Mouse (Mus musculus) heart, embryonic 10.5 days (tissue): ENCODE data around the gene Adam19. TPM values are rescaled to one million over a fixed set of nuclear protein-coding genes. Genes with fewer than 3 reads are reported as not detected.

ENCODE experiments used
- DNase-seq: peaks from one replicate; pipeline ENCODE4 v3.0.0-alpha.2; 2017; ENCODE audit warnings: low spot score
- H3K27ac ChIP-seq: fragments of 300-500 bp; sonication (generic); 2 replicates; pipeline ENCODE4 v1.5.1; 2016; ENCODE audit warnings: mild to moderate bottlenecking
- H3K27me3 ChIP-seq: fragments of 300-500 bp; sonication (generic); 2 replicates; pipeline ENCODE4 v1.6.1; 2016; ENCODE audit warnings: mild to moderate bottlenecking; ENCODE audit not compliant: poor library complexity, insufficient read depth, severe bottlenecking
- H3K36me3 ChIP-seq: fragments of 300-500 bp; sonication (generic); 2 replicates; pipeline ENCODE4 v1.6.1; 2016; ENCODE audit warnings: mild to moderate bottlenecking, moderate library complexity
- H3K4me1 ChIP-seq: fragments of 300-500 bp; sonication (generic); 2 replicates; pipeline ENCODE4 v1.6.1; 2016; ENCODE audit warnings: mild to moderate bottlenecking
- H3K4me3 ChIP-seq: fragments of 300-500 bp; sonication (generic); 2 replicates; pipeline ENCODE4 v1.5.1; 2016; ENCODE audit warnings: mild to moderate bottlenecking, moderate library complexity
- H3K9me3 ChIP-seq: fragments of 300-500 bp; sonication (generic); 2 replicates; pipeline ENCODE4 v1.6.1; 2016; ENCODE audit warnings: mild to moderate bottlenecking, moderate library complexity
- WGBS: fragments of 180-500 bp; shearing (Covaris S2); methylation state at CpG from one replicate; pipeline ENCODE4 v1.1.7; 2016; 5-methylcytosine and 5-hydroxymethylcytosine counted together
- polyA plus RNA-seq: library from polyadenylated mRNA; unstranded; fragments of >200 nt; fragmentation: Nextera tagmentation; extraction: Ambion mirVana; gene quantifications from 2 replicates; pipeline ENCODE4 v1.2.1, GENCODE M21; 2016

The Adam19 gene
- polyA plus RNA-seq, 1 experiment from 2014 or later = 24.2 TPM

DNA sequence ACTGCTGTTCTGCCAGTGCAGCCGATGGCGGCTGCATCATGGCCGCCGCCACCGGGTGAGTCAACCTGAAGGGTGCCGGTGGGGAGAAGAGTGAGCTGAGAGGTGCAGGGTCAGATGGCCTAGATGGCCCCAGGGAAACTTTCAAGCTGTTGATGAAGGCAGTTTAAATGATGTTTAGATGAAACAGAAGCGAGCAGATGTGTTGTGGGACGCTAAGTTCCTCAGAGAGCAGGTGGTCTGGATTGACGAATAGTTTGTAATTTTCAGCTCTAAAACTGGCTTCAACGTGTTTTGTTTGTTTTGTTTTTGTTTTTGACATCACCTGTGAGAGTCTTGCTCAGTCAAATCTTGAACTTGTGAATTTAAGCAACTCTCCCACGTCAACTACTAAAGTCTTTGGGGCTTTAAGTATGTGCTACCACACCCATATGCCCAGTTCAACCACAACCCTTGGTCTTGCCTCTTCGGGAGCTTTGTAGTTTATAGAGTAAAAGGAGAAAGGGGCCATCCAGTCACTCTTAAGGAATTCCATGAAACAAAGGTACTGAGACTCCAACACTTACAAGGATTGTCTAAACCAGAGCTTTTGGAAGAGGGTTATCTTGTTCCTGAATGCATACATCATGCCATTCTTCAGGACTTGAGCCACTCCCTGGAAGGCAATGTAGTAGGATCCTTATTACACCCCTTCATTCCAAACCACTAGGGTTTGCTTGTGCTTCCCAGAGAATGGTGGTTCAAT is 69.5 kb downstream of the Adam19 start:
- DNase-seq = no peak
- no peak overlapping the region for H3K27ac ChIP-seq
- no peaks in the 10 kb centered on the region for H3K9me3 ChIP-seq
- H3K27me3 ChIP-seq = no peaks in the 10 kb centered on the region
- H3K4me3 ChIP-seq = no peak overlapping the region
- peaks cover 73% of the 10 kb centered on the region for H3K36me3 ChIP-seq
- WGBS = 93% methylated on average over 12 of the region's 12 CpGs
- H3K4me1 ChIP-seq = peaks cover 14% of the 10 kb centered on the region

DNA sequence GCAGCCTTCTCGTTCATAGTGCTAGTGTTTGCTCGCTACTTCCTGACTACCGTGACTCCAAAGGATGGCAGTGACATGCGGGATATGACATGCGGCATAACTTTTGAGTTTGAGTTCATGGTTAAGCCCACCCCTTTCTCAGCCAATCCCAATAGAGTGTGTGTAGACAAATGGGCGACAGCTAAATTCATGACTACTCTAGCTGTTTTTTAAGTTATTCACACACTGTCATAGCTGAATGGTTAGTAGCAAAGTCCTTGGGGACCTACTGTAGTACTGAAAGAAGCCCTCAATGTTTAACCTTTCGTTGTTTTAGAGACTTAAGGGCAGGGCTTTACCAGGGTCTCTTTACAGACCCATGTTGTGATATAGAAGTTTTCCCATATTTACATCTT is 70.0 kb downstream of the Adam19 start:
- no peak overlapping the region for H3K4me3 ChIP-seq
- WGBS = 90% methylated on average over 7 of the region's 7 CpGs
- no peak overlapping the region for H3K27ac ChIP-seq
- H3K9me3 ChIP-seq = no peaks in the 10 kb centered on the region
- H3K4me1 ChIP-seq = peaks cover 14% of the 10 kb centered on the region
- DNase-seq = no peak
- H3K27me3 ChIP-seq = no peaks in the 10 kb centered on the region
- H3K36me3 ChIP-seq = peaks cover 75% of the 10 kb centered on the region

DNA sequence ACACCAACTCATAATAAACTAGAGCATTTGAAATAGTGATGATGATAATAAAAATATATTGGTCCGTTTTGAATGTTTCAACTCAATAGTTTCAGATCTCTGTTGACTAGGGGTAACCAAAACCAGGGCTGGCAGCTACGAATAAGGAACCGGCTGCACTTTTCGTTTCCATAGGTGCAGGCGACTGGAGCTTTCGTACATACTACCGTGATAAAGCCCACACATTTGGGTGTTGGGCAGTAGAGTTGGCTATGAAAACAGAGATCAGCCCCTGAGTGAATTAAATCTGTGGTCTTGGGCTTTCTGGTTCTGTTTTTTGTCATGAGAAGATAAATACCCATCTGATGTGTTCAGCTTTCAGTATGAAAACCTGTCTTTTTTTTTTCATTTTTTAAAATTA is 70.5 kb downstream of the Adam19 start:
- Histone ChIP-seq H3K4me1 (peaks cover 13% of the 10 kb centered on the region), H3K27me3 (no peaks in the 10 kb centered on the region), H3K9me3 (no peaks in the 10 kb centered on the region), H3K4me3 (no peak overlapping the region), H3K27ac (no peak overlapping the region), H3K36me3 (peaks cover 75% of the 10 kb centered on the region)
- no peak for DNase-seq
- 89% methylated on average over 7 of the region's 7 CpGs for WGBS

DNA sequence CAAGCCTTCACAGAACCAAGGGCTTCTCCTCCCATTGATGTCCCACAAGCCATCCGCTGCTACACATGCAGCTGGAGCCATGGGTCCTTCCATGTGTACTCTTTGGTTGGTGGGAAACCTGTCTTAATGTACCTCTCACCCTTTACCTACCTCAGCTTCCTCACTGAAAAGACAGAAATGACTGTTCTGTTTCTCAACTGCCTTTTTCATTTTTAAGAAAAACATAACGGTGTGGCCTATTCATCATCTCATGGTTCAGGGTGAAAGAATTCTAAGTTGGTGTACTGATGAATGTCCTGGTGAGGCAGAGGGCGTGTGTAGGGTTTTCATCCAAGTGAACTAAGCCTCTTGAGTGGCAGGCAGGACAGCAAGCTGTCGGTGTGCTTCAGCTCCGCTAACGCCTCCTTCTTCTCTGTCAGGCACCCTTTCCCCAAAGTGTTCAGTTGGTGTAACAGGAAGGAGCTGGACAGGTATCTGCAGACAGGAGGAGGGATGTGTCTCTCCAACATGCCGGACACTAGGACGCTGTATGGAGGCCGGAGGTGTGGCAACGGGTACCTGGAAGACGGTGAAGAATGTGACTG is 71.1 kb downstream of the Adam19 start:
- H3K4me1 ChIP-seq = peaks cover 13% of the 10 kb centered on the region
- H3K27ac ChIP-seq = no peak overlapping the region
- no peaks in the 10 kb centered on the region for H3K9me3 ChIP-seq
- peaks cover 76% of the 10 kb centered on the region for H3K36me3 ChIP-seq
- no peak overlapping the region for H3K4me3 ChIP-seq
- no peak for DNase-seq
- no peaks in the 10 kb centered on the region for H3K27me3 ChIP-seq
- WGBS = 89% methylated on average over 11 of the region's 11 CpGs

DNA sequence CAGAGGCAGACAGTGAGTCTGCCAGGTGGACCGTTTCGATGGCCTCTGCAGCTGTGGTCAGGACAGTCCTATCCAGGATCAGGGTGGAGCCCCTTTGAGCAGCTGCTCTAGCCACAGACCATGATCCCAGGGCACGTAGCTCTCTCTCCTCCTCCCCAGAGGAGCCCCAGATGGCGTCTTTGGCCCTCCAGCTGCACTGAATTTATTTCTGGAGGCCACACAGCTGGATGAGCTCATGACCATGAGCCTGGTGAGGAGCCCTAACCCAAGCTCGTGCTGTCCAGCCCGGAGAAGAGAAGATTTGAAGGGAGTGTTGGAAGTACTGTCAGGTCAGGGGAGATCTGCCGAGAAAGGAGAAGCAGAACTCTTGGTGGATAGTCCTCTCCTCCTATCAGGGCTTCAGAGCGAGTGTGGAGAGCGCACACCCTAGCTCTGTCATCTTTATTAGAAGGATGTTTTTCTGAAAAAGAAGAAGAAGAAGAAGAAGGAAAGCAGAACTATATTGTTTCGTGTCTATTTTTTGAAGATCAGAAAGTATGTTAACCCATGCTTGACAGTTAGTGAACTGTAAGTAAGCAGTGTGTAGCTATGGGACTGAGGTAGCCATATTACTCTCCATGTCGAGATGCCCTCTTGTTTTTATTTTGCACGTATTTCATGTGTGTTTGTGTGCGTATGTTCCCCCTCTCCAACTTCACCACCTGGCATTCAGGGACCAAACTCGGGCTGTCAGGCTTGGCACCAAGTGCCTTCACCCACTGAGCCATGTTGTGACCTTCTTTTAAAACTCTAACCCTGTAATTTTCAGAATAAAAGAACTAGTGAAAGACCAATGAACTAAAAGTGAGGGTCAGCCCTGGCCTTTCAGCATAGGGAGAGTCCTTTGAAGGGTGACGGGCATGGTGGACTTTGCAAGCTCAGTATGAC is 72.1 kb downstream of the Adam19 start:
- Histone ChIP-seq H3K27me3 (no peaks in the 10 kb centered on the region), H3K36me3 (peaks cover 73% of the 10 kb centered on the region), H3K4me3 (no peak overlapping the region), H3K27ac (peak overlapping the region; percentile 52; the same call in 1 of the 2 replicates), H3K9me3 (no peaks in the 10 kb centered on the region), H3K4me1 (peaks cover 13% of the 10 kb centered on the region)
- DNase-seq = no peak
- WGBS = 80% methylated on average over 15 of the region's 15 CpGs

DNA sequence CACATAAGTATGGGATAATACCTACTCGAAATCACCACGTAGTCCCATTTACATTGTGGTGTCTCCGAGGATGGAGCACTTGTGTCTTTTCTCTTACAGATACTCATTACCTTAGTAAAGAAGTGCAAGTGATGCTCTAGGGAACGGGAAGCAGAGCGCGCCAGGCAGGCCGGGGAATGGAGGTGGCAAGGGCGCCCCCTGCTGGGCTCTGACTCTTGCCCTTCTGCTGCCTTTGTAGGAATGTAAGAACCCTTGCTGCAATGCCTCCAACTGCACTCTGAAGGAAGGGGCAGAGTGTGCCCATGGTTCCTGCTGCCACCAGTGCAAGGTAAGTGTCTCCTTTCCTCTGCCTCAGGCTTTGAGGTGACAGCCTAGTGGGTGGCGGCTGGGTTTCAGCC is 72.8 kb downstream of the Adam19 start:
- Histone ChIP-seq H3K9me3 (no peaks in the 10 kb centered on the region), H3K36me3 (peaks cover 67% of the 10 kb centered on the region), H3K4me3 (no peak overlapping the region), H3K27me3 (no peaks in the 10 kb centered on the region), H3K27ac (peak overlapping the region; percentile 42; the same call in 1 of the 2 replicates), H3K4me1 (peaks cover 13% of the 10 kb centered on the region)
- DNase-seq = no peak
- 70% methylated on average over 9 of the region's 9 CpGs for WGBS

DNA sequence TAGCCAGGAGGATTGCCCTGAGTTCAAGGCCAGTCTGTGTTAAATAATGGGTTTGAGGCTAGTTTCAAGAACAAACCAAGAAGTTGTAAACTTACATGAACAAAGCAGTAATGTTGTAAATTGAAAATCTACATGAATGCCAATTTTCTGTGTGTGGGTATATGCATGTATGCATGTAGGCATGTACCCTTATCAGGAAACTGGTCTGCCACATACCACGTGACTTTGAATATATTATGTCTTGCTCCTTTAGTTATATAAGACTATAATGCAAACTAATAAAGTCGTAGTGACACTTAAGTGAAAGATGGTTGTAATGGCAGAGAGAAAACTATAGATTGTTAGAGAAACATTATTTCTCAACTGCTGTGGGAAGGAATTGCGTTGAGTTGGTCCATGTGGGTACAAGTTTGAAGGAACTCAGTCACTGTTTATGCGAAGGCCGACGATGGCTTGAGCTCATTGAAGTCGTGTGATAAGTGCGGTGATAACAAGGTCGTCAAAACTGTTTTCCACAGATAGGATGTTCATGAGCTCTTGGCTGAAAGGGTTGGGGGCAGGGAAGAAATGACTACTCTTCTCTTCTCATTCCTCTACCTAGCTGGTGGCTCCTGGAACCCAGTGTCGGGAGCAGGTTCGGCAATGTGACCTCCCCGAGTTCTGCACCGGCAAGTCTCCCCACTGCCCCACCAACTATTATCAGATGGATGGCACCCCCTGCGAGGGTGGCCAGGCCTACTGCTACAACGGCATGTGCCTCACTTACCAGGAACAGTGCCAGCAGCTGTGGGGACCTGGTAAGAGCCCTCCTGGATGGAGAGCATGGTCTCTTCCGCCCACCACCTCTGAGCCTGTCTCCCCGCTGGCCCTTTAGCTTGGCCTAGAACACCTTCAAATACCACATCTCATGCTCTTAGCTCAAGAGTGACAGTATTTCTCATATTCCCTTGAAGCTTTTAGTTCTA is 75.5 kb downstream of the Adam19 start:
- Histone ChIP-seq H3K36me3 (peaks cover 75% of the 10 kb centered on the region), H3K27me3 (no peaks in the 10 kb centered on the region), H3K4me1 (peaks cover 13% of the 10 kb centered on the region), H3K9me3 (no peaks in the 10 kb centered on the region), H3K27ac (no peak overlapping the region), H3K4me3 (no peak overlapping the region)
- DNase-seq = no peak
- WGBS = 73% methylated on average over 17 of the region's 17 CpGs

DNA sequence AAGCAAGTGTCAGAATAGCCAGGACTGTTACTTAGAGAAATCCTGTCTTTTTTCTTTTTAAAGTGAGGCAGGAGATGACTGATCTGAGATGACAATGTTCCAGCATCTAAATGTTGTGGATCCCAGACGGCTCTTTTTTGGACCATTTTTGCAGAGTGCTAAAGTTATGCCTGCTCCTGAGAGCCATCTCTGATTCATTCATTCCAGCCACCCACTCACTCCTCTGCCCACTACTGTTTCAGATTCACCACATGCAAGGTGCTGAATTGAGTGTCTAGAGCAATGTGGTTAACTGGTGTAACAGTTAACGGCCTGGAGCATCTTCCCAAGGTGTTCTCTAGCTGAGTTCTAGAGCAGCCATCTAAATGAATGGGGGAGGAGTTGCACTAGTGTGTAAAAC is 79.1 kb downstream of the Adam19 start:
- 85% methylated on average over 2 of the region's 2 CpGs for whole genome bisulfite sequencing
- H3K4me1 ChIP-seq = peaks cover 4% of the 10 kb centered on the region
- H3K4me3 ChIP-seq = no peak overlapping the region
- no peaks in the 10 kb centered on the region for H3K27me3 ChIP-seq
- H3K9me3 ChIP-seq = no peaks in the 10 kb centered on the region
- H3K36me3 ChIP-seq = peaks cover 79% of the 10 kb centered on the region
- no peak for DNase-seq
- H3K27ac ChIP-seq = no peak overlapping the region

DNA sequence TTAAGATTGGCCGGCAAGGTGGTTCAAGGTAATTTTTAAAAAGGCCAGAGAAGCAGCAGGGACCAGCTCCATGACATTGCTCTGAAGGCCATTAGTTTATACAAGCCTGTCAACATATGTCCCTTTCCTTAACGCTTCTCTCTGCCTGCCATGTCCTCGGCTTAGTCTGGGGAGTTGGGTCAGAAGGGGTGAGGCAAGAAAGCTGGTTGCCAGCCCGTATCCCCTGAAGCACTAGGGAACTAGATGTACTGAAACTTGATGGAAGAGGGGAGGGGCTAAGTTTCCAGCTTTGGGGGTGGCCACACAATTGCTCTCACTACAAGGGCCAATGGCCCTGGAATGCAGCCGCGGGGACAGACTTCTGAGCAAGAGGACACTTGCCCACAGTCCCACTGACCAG is 87.5 kb downstream of the Adam19 start:
- Histone ChIP-seq H3K9me3 (no peaks in the 10 kb centered on the region), H3K27ac (no peak overlapping the region), H3K4me3 (no peak overlapping the region), H3K27me3 (no peaks in the 10 kb centered on the region), H3K36me3 (peaks cover 82% of the 10 kb centered on the region), H3K4me1 (no peaks in the 10 kb centered on the region)
- no peak for DNase-seq
- WGBS = 83% methylated on average over 6 of the region's 6 CpGs

DNA sequence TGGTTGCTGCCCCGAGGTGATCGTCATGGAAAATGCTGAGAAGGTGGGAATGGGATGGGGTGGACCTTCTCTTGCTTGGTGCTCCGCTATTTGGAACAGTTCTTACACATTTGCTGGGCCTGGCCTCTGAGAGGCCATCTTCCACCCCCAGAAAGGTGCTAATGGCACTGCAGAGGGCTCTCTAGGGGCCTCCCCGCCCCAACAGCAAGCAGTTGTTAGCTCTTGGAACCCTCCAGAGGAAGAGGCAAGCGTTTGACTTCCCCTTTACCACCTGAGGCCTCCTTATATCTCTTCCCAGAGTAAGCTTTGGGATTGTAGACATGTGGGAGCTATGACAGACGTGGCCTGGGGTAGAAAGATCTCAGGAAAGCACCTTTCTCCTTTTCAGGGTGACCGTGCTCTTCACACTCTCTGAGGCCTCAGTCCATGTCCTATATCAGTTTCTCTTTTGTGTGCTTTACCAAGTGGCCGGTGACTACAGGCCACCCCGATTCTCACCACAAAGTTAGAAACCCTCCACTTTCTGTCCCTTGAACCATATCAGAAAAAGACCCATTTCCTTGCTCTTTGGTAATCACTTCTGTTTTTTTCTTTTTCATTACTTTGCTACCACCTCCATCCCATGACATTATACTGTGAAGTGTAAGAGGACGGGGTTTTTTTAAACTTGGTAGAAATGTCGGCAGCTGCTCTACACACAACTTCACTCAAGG is 89.5 kb downstream of the Adam19 start:
- Histone ChIP-seq H3K9me3 (no peaks in the 10 kb centered on the region), H3K27ac (no peak overlapping the region), H3K4me3 (no peak overlapping the region), H3K4me1 (no peaks in the 10 kb centered on the region), H3K36me3 (peaks cover 62% of the 10 kb centered on the region), H3K27me3 (no peaks in the 10 kb centered on the region)
- DNase-seq = no peak
- 88% methylated on average over 11 of the region's 11 CpGs for WGBS

DNA sequence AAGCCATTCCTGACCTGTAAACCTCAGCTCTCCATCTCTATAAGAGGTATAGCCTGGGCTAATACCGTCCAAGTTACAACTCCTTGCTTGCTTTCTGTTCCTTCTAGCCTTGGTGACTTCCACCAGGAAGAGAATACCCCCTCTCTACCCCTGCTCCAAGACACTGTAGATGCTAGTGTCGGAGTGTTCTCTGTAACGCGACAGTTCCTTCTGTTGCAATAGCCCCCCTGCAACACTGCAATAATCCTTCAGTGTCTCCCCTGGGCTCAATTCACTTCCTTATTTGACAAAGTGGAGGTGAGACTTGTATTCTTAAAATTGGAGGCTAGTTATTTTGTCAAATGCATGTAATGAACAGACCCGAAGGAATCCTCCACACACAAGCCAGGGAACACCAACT is 90.8 kb downstream of the Adam19 start:
- peaks cover 49% of the 10 kb centered on the region for H3K36me3 ChIP-seq
- 90% methylated on average over 5 of the region's 5 CpGs for WGBS

DNA sequence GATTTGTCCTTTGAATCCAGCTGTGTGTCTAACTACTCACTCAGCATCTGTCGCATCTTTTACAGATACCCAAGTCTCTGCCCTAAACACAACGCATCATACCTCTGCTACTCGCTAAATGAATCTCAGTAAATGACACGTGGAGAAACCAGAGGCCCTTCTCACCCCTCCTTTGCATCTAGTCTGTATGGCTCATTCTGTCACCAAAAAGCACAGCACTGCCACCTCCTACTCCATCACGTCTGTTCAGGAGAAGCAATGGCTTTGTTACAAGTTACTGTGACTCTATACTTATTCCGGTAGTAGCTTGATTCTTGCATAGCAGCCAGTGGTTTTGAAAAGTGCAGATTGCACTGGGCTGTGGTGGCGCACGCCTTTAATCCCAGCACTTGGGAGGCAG is 101.2 kb downstream of the Adam19 start:
- Histone ChIP-seq H3K27ac (no peak overlapping the region), H3K27me3 (no peaks in the 10 kb centered on the region), H3K9me3 (no peaks in the 10 kb centered on the region), H3K36me3 (0 out of 2 replicates have a peak, but pooled peaks cover 2% of the 10 kb centered on the region), H3K4me1 (0 out of 2 replicates have a peak, but pooled peaks cover 10% of the 10 kb centered on the region), H3K4me3 (no peak overlapping the region)
- DNase-seq = no peak
- 80% methylated on average over 8 of the region's 8 CpGs for WGBS

More for the DNA sequence above, 90.8 kb downstream of the Adam19 start:
- H3K9me3 ChIP-seq = no peaks in the 10 kb centered on the region
- no peak for DNase-seq
- no peak overlapping the region for H3K4me3 ChIP-seq
- no peaks in the 10 kb centered on the region for H3K4me1 ChIP-seq
- no peak overlapping the region for H3K27ac ChIP-seq
- H3K27me3 ChIP-seq = no peaks in the 10 kb centered on the region
